ENCODE assay signal across 8 mouse cellular contexts in the genomic region with DNA sequence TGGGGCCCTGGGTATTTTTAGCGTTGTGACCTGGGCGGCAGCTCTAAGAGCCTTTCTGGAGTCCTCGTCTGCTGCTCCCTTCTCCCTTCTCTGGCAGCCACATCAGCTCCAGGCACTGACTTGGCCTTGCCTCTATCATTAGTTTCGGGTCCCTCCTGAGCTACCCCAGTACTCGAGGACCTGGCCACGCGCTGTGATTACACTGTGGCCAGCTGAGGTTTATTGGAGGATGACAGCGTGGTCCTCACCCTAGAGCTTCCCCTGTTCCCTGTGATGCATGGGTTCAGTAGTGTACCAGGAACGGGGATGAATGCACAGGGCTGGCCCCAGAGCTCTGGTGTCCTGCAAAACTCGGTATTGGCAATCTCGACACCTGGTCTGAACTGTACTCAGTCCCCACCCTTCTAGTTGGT. TPM values are rescaled to one million over a fixed set of nuclear protein-coding genes. Genes with fewer than 3 reads are reported as not detected.
DNase-seq lines count a peak whose midpoint lies in the region; ATAC-seq and TF ChIP-seq lines count a peak whose summit lies in the region.

No protein-coding gene starts in this region.

- H3K4me2 ChIP-seq in liver, embryonic 12.5 days = peak overlapping the region; percentile 71

- TF ChIP-seq POLR2A in testis, adult 2 months (IDR thresholded peaks at IDR 0.05; ENCODE audit: control insufficient read depth, low read depth, low read length) = no peak

- peaks cover 42% of the 10 kb centered on the region for H3K27me3 ChIP-seq in erythroblast, embryonic 14.5 days (ENCODE audit: control insufficient read depth)
- no peaks in the 10 kb centered on the region for H3K27me3 ChIP-seq in testis, adult 2 months (ENCODE audit: control insufficient read depth, insufficient read depth, low read length)
- H3K27me3 ChIP-seq in liver, embryonic 12.5 days (replicated peaks) = peaks cover 57% of the 10 kb centered on the region

- TF ChIP-seq CTCF in testis, adult 2 months (IDR thresholded peaks at IDR 0.05; ENCODE audit: control insufficient read depth, insufficient read depth, insufficient replicate concordance, low read depth, low read length) = no peak

- ATAC-seq in erythroblast, adult 5-6 weeks (replicated peaks; ENCODE audit: low FRiP score, poor library complexity, severe bottlenecking) = no peak
- ATAC-seq in liver, embryonic 12.5 days = peak; percentile 19; the same call in 1 of the 2 replicates

- 0 out of 2 replicates have a peak overlapping the region, but pooled peaks have one; percentile 40 for H3K9ac ChIP-seq in liver, embryonic 12.5 days

- peaks cover 4% of the 10 kb centered on the region for H3K4me1 ChIP-seq in erythroblast, embryonic 14.5 days (ENCODE audit: control insufficient read depth)
- H3K4me1 ChIP-seq in testis, adult 2 months (ENCODE audit: control insufficient read depth, insufficient read depth, low read length) = peaks cover 13% of the 10 kb centered on the region
- peaks cover 12% of the 10 kb centered on the region; the same call in 1 of the 2 replicates for H3K4me1 ChIP-seq in liver, embryonic 12.5 days

- H3K36me3 ChIP-seq in erythroblast, embryonic 14.5 days (ENCODE audit: control insufficient read depth) = peaks cover 4% of the 10 kb centered on the region
- no peaks in the 10 kb centered on the region for H3K36me3 ChIP-seq in testis, adult 2 months (ENCODE audit: control insufficient read depth, insufficient read depth, low read length)
- 0 out of 2 replicates have a peak, but pooled peaks cover 3% of the 10 kb centered on the region for H3K36me3 ChIP-seq in liver, embryonic 12.5 days

- H3K4me3 ChIP-seq in erythroblast, embryonic 14.5 days (replicated peaks) = peak overlapping the region; percentile 50
- peak overlapping the region; percentile 45 for H3K4me3 ChIP-seq in testis, adult 2 months (ENCODE audit: control insufficient read depth, low read depth, low read length)
- peak overlapping the region; percentile 61 for H3K4me3 ChIP-seq in liver, embryonic 12.5 days

- DNase-seq in testis, postnatal 14 days (ENCODE audit: low spot score) = no peak
- DNase-seq in right cerebral cortex, postnatal 14 days = no peak
- no peak for DNase-seq in c-Kit-positive CD71-positive TER-119-positive erythroid progenitor cells, embryonic 14.5 days (ENCODE audit: low spot score)
- no peak for DNase-seq in spleen, adult 12 weeks (ENCODE audit: low spot score)

- WGBS in liver, embryonic 12.5 days (ENCODE audit: insufficient replicate concordance) = 17% methylated on average over 11 of the region's 11 CpGs

- H3K27ac ChIP-seq in testis, adult 2 months (ENCODE audit: control insufficient read depth, insufficient read depth, low read depth, low read length) = no peak overlapping the region
- H3K27ac ChIP-seq in liver, embryonic 12.5 days = no peak overlapping the region

- peaks cover 3% of the 10 kb centered on the region; the same call in 1 of the 2 replicates for H3K9me3 ChIP-seq in erythroblast, embryonic 14.5 days (ENCODE audit: control insufficient read depth, low read length)
- H3K9me3 ChIP-seq in liver, embryonic 12.5 days (replicated peaks) = no peaks in the 10 kb centered on the region

RNA-seq across cellular contexts. Expression of gene Dbndd2, which starts 1.2 kb away (rescaled TPM):
- polyA plus RNA-seq in erythroblast, embryonic 14.5 days (2012) = 0.09 and 0.11 TPM in 2 replicates
- total RNA-seq in erythroblast, adult 5-6 weeks (2015; ENCODE audit: low replicate concordance) = 2.1 TPM in 1 of 2 replicates, not detected in the other
- 0.84 and 3.9 TPM in 2 replicates for total RNA-seq in erythroblast, adult 5-6 weeks (2017; ENCODE audit: low replicate concordance)
- 16.5 and 17.0 TPM in 2 replicates for polyA plus RNA-seq in testis, adult 2 months (2012; rRNA removed)
- polyA plus RNA-seq in liver, embryonic 12.5 days (2016; fragmentation: Nextera tagmentation; extraction: Ambion mirVana) = 0.94 and 1.7 TPM in 2 replicates

RNA-seq across cellular contexts. Expression of gene Pigt, which starts 10.2 kb away (rescaled TPM):
- 12.7 and 13.8 TPM in 2 replicates for polyA plus RNA-seq in erythroblast, embryonic 14.5 days (2012)
- total RNA-seq in erythroblast, adult 5-6 weeks (2015; ENCODE audit: low replicate concordance) = 13.6 and 17.1 TPM in 2 replicates
- total RNA-seq in erythroblast, adult 5-6 weeks (2017; ENCODE audit: low replicate concordance) = 7.0 and 8.6 TPM in 2 replicates
- polyA plus RNA-seq in testis, adult 2 months (2012; rRNA removed) = 77.6 and 85.6 TPM in 2 replicates
- 29.7 and 30.3 TPM in 2 replicates for polyA plus RNA-seq in liver, embryonic 12.5 days (2016; fragmentation: Nextera tagmentation; extraction: Ambion mirVana)

RNA-seq across cellular contexts. Expression of gene Trp53tg5, which starts 13.6 kb away (rescaled TPM):
- not detected in 2 replicates for polyA plus RNA-seq in erythroblast, embryonic 14.5 days (2012)
- total RNA-seq in erythroblast, adult 5-6 weeks (2015; ENCODE audit: low replicate concordance) = not detected in 2 replicates
- not detected in 2 replicates for total RNA-seq in erythroblast, adult 5-6 weeks (2017; ENCODE audit: low replicate concordance)
- polyA plus RNA-seq in testis, adult 2 months (2012; rRNA removed) = 97.8 and 104 TPM in 2 replicates
- not detected in 2 replicates for polyA plus RNA-seq in liver, embryonic 12.5 days (2016; fragmentation: Nextera tagmentation; extraction: Ambion mirVana)

RNA-seq across cellular contexts. Expression of gene Gm20458, which starts 26.4 kb away (rescaled TPM):
- polyA plus RNA-seq in erythroblast, embryonic 14.5 days (2012) = not detected in 2 replicates
- total RNA-seq in erythroblast, adult 5-6 weeks (2015; ENCODE audit: low replicate concordance) = not detected in 2 replicates
- not detected in 2 replicates for total RNA-seq in erythroblast, adult 5-6 weeks (2017; ENCODE audit: low replicate concordance)
- polyA plus RNA-seq in testis, adult 2 months (2012; rRNA removed) = 5.0 and 5.6 TPM in 2 replicates
- polyA plus RNA-seq in liver, embryonic 12.5 days (2016; fragmentation: Nextera tagmentation; extraction: Ambion mirVana) = 4.7 and 5.2 TPM in 2 replicates

RNA-seq across cellular contexts. Expression of gene Sys1, which starts 30.4 kb away (rescaled TPM):
- polyA plus RNA-seq in erythroblast, embryonic 14.5 days (2012) = 7.9 and 10.3 TPM in 2 replicates
- 7.1 and 9.8 TPM in 2 replicates for total RNA-seq in erythroblast, adult 5-6 weeks (2015; ENCODE audit: low replicate concordance)
- 3.7 and 17.0 TPM in 2 replicates for total RNA-seq in erythroblast, adult 5-6 weeks (2017; ENCODE audit: low replicate concordance)
- polyA plus RNA-seq in testis, adult 2 months (2012; rRNA removed) = 26.1 and 26.4 TPM in 2 replicates
- polyA plus RNA-seq in liver, embryonic 12.5 days (2016; fragmentation: Nextera tagmentation; extraction: Ambion mirVana) = 36.1 and 37.9 TPM in 2 replicates

Comparison
In these comparisons a context has a peak if more than half of its experiments do, and no peak if none do; other contexts are left out.
1. RNA of gene Trp53tg5, which starts 13.6 kb away (polyA plus RNA-seq): 97.8 to 104 TPM in testis, adult 2 months; not detected in erythroblast, embryonic 14.5 days and not detected in liver, embryonic 12.5 days; every median in the first group is over 10 times any median in the second.
2. Peak in every context shown above with its lines, with median percentiles within 50 percentile points of each other: H3K4me3 ChIP-seq.